Mouse (Mus musculus): ENCODE measurements around the gene Trabd2b. TPM values are rescaled to one million over a fixed set of nuclear protein-coding genes. Genes with fewer than 3 reads are reported as not detected.

Trabd2b gene
- total RNA-seq, 2 experiments from 2014 or later: not detected

DNA sequence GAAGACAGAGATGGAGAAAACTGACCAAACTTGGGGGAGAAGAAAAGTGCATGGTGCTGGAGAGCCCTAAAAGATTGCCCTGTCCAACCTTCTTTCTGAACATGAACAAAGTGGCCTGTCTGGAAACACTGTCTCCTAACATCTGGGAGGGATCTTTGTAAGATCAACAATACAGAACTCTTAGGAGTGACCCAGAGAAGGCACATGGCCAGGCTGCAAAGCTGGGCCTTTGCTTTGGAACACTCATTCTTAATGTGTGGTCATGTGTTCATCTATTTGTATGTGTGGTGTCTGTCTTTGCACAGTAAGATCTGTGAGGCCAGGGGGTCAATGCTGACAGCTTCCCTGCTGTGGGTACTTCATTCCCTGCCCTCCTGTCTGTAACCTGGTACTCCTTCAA is 16.9 kb upstream of the Trabd2b start:
- no peak for ATAC-seq (replicated peaks; ENCODE audit: poor library complexity, severe bottlenecking)

- ATAC-seq (replicated peaks; ENCODE audit: poor library complexity, severe bottlenecking): no peak
These were observed 8.9 kb upstream of the Trabd2b start for GRCm38 (mm10) chr4:114397625-114398024.

GRCm38 (mm10) chr4:114399821-114400220 is 6.7 kb upstream of the Trabd2b start:
- no peak for ATAC-seq (replicated peaks; ENCODE audit: poor library complexity, severe bottlenecking)

DNA sequence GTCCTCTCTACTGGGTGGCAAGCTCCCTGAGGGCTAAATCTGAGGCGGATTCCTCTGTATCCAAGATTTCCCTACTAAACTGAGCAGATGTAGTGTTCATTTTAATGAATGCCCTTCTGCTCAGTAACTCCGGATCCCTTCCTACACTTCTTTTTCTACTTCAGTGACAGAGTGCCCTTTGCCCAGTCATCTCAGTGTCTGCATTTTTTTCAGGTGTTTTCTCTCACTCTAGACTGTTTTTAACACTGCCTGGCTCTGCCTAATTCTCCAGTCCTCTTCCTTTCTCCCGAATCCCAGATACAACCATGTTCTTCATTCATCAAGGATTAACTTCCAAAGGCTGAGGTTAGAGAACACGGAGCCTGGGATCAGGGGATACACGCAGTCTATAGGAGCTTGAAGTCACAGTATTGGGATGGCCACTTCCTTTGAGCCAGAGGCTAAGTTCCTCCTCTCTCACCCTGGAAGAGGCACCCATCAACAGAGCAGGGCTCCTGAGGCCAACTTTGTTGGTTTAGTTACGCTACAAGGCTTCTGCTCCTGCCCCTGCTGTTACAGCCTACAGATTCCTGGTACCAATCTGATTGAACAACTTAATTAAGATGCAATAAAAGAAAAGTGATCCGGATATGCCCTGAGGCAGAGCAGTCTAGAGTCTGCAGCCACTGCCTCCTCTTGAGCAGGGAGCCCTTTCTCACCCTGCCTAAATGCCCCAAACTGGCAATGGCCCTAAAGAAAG is 4.4 kb upstream of the Trabd2b start:
- ATAC-seq (replicated peaks; ENCODE audit: poor library complexity, severe bottlenecking): no peak

- ATAC-seq (replicated peaks; ENCODE audit: poor library complexity, severe bottlenecking): peak; percentile 91
These were observed 706 bp upstream of the Trabd2b start for GRCm38 (mm10) chr4:114405682-114406354.

DNA sequence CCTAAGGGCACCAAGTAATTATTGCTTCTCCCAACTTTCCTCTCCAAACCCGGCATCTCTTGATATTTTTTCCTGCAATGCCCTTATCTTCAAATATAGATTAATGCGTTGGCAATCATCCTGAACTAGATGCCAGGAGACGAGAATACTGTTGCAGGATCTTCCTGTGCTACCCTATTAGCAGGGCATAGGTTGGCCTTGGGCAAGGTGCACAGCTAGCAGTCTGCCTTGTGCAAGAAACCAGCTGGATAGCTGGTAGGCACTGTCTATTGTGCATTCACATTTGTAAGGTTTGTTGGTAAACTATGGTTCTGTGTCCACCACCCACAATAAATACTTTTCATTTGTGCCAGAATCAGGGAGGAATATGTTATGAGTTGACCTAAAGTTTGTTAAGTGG is 992 bp downstream of the Trabd2b start:
- no peak for ATAC-seq (replicated peaks; ENCODE audit: poor library complexity, severe bottlenecking)

GRCm38 (mm10) chr4:114408298-114408697 is 1.8 kb downstream of the Trabd2b start:
- ATAC-seq (replicated peaks; ENCODE audit: poor library complexity, severe bottlenecking): no peak

DNA sequence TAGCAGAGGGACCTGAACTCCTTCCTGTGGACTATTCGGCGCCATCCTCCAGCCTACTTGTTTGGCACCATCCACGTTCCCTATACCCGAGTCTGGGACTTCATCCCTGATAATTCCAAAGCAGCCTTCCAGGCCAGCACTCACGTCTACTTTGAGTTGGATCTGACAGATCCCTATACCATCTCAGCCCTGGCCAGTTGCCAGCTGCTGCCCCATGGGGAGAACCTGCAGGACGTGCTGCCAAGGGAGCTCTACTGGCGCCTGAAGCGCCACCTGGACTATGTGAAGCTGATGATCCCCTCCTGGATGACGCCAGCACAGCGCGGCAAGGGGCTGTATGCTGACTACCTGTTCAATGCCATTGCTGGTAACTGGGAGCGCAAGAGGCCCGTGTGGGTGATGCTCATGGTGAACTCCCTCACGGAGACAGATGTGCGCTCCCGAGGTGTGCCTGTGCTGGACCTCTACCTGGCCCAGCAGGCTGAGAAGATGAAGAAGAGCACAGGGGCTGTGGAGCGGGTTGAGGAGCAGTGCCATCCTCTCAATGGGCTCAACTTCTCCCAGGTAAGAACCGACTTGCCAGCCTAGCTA is 2.5 kb downstream of the Trabd2b start:
- ATAC-seq (replicated peaks; ENCODE audit: poor library complexity, severe bottlenecking): no peak

DNA sequence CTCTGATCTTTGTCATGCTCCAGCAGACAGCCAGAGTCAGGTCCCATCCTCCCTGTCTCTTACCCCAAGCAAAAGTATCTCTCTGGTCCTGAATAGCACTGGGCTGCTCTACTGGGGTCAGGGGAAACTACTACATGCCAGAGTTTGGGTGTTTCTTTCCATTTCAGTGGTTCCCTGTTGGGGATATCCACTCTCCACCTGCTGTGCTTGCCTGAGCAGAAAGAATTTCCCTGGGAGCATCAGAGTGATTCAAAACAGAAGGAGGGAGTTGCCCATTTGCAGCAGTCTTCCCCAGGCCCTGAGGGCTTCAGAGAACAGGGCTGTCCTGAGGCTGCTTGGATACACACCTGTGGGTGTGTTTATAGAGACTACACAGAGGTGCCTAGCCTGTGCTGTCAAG is 3.0 kb downstream of the Trabd2b start:
- ATAC-seq (replicated peaks; ENCODE audit: poor library complexity, severe bottlenecking): no peak

DNA sequence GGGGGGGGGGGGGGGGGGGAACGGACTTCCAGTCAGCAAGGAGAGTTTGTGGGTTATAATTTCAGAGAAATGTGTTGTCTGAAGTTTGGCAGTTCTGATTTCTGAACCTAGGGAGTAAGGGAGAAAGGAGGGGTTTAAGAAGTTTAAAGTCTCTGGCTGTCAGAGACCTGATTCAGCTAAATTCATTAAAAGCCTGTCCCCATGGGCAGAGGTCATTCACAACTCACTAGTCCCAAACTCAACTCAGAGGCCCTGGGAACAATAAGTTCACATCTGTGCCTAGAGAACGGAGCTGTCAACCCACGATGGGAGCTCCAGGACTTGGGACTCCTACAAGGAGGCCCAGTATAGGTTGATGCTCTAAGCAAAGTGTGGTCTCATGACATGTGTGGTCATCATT is 3.5 kb downstream of the Trabd2b start:
- no peak for ATAC-seq (replicated peaks; ENCODE audit: poor library complexity, severe bottlenecking)

DNA sequence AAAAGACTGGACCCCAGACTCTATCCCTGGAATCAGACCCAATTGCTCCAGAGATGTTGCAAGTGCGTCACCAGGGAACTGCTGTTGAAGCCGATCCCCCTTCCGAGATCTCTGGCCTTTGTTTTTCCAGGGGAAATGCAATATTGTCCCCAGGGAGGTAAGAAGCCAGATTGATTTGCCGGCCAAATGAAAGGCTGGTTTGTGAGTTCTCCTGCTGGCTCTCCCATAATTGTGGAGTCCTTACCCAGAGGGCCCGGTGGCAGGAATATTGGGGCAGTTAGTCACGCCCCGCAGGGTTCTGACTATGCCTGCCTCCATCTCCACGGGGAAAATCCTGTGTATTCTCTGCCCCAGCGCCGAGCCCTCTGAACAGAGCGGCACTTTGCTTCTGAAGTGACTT is 3.9 kb downstream of the Trabd2b start:
- no peak for ATAC-seq (replicated peaks; ENCODE audit: poor library complexity, severe bottlenecking)

- ATAC-seq (replicated peaks; ENCODE audit: poor library complexity, severe bottlenecking): no peak
These were observed 4.6 kb downstream of the Trabd2b start for GRCm38 (mm10) chr4:114410958-114411661.

DNA sequence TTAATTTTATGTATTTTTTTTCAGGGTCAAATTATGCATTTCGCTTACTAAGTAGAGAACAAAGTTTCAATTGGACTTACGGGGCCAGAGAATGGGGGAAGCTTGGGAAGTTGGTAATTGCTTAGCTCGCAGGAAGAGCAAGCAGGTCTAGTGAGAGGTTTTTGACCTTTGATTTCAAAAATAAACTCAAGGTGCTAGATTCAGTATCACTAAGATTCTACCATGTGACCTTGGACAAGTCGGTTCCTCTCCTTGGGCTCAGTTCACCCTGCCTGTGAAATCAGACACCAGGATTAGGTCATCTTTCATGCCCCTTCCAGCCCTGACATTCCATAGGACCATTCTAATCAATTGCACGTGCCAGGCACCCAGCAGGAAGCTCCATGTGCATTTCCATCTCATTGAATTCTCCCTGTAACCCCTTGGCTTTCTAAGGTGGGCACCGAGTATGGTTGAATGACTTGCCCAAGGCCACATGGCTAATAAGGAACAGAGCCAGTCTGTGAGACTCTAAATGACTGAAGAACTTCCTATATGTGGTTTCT is 5.4 kb downstream of the Trabd2b start:
- peak; percentile 54 for ATAC-seq (replicated peaks; ENCODE audit: poor library complexity, severe bottlenecking)

DNA sequence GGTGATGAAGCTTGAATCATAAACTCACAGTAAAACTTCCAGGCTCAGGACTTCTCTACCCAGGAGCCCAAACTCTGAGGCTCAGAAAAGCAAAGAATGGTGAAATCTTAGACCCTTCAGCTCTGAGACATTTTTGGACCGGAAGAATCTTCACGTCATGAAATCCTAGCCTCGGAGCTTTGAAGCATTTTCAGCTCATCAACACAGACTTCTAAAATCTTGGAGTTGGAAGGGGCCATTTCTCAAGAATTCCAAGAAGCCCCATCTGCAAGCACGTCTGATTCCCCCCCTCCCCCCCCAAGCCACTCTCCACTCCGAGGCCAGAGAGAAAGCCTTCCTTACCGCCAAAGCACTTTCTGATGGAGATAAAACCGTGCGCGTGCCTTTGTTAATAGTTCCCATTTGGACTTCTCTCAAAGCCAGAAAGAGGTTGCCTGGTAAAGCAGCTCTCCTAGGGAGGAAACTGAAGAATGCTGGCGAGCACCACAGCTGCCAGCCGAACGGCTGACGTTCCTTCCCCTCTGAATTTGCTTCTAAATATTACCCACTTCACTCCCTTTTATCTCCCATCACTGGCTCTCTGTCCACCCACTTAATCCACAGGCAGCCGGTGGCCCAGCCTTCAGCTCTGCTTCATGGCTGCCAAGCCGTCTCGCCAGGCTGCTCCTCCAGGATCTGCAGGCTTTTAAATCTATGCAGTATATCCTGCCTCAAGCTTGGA is 9.6 kb downstream of the Trabd2b start:
- ATAC-seq (replicated peaks; ENCODE audit: poor library complexity, severe bottlenecking): no peak

- no peak for ATAC-seq (replicated peaks; ENCODE audit: poor library complexity, severe bottlenecking)
These were observed 13.6 kb downstream of the Trabd2b start for GRCm38 (mm10) chr4:114420154-114420553.

GRCm38 (mm10) chr4:114423084-114423483 is 16.6 kb downstream of the Trabd2b start:
- no peak for ATAC-seq (replicated peaks; ENCODE audit: poor library complexity, severe bottlenecking)

- no peak for ATAC-seq (replicated peaks; ENCODE audit: poor library complexity, severe bottlenecking)
These were observed 19.3 kb downstream of the Trabd2b start for GRCm38 (mm10) chr4:114425808-114426207.

- no peak for ATAC-seq (replicated peaks; ENCODE audit: poor library complexity, severe bottlenecking)
These were observed 26.2 kb downstream of the Trabd2b start for GRCm38 (mm10) chr4:114432742-114433141.

GRCm38 (mm10) chr4:114433440-114433839 is 26.9 kb downstream of the Trabd2b start:
- ATAC-seq (replicated peaks; ENCODE audit: poor library complexity, severe bottlenecking): no peak

DNA sequence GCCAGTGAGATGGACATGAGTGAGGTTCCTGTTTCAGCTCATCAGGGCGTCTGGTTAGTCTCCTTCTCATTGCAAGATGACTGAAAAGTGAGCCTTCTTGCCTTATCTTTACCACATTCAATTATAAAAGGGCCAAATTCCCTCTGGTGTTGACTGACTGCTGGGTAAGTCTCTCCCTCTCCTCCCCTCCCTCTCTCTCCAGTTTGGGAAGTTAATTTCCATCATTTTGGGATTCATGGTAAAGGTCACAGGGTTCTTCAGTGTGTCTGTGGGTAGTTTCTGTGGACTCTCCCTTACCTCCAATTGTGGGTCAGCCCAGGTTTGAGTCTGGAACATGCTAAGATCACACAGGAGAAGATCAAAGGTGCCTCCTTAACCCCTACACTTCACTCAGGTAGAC is 28.2 kb downstream of the Trabd2b start:
- ATAC-seq (replicated peaks; ENCODE audit: poor library complexity, severe bottlenecking): no peak
